Mouse (Mus musculus) right cerebral cortex, postnatal 25 days (tissue): ENCODE results near the gene Cdca8.
"Not testable (repeated sequence)": the region's sequence is repeated elsewhere in the genome, so short reads cannot be mapped to it uniquely, and the experiment has no call there.

Experiments
- DNase-seq: peaks from one replicate; pipeline ENCODE4 v3.0.0; 2022

The Cdca8 gene

GRCm38 (mm10) chr4:124939211-124939610, at the start of gene Cdca8:
Gene Cdca8 (minus strand): TSS chr4:124939311.
- not testable (repeated sequence) for DNase-seq

GRCm38 (mm10) chr4:124988382-124988781, 49.3 kb upstream of the Cdca8 start:
- DNase-seq, result no peak

GRCm38 (mm10) chr4:124987711-124988097, 48.6 kb upstream of the Cdca8 start:
- no peak for DNase-seq

- no peak for DNase-seq
Measured at GRCm38 (mm10) chr4:124986739-124987710, 47.9 kb upstream of the Cdca8 start.

GRCm38 (mm10) chr4:124985671-124986602, 46.8 kb upstream of the Cdca8 start, which contains the start of gene Rspo1:
Gene Rspo1 (plus strand): TSS chr4:124986430.
- no peak for DNase-seq

GRCm38 (mm10) chr4:124984871-124985670, 46.0 kb upstream of the Cdca8 start:
- peak; percentile 40 for DNase-seq

GRCm38 (mm10) chr4:124983893-124984526, 44.9 kb upstream of the Cdca8 start:
- no peak for DNase-seq

GRCm38 (mm10) chr4:124978201-124978600, 39.1 kb upstream of the Cdca8 start:
- no peak for DNase-seq

- DNase-seq, result no peak
Measured at GRCm38 (mm10) chr4:124973296-124973695, 34.2 kb upstream of the Cdca8 start.

GRCm38 (mm10) chr4:124972316-124972715, 33.2 kb upstream of the Cdca8 start:
- no peak for DNase-seq

GRCm38 (mm10) chr4:124971094-124971493, 32.0 kb upstream of the Cdca8 start:
- no peak for DNase-seq

GRCm38 (mm10) chr4:124970677-124971076, 31.6 kb upstream of the Cdca8 start:
- no peak for DNase-seq

GRCm38 (mm10) chr4:124970194-124970593, 31.1 kb upstream of the Cdca8 start:
- no peak for DNase-seq

- no peak for DNase-seq
Measured at GRCm38 (mm10) chr4:124969219-124969848, 30.2 kb upstream of the Cdca8 start.

- no peak for DNase-seq
Measured at GRCm38 (mm10) chr4:124968711-124969110, 29.6 kb upstream of the Cdca8 start.

- no peak for DNase-seq
Measured at GRCm38 (mm10) chr4:124964912-124965599, 25.9 kb upstream of the Cdca8 start.

- DNase-seq, result no peak
Measured at GRCm38 (mm10) chr4:124962576-124962975, 23.5 kb upstream of the Cdca8 start.

- DNase-seq, result no peak
Measured at GRCm38 (mm10) chr4:124960940-124961339, 21.8 kb upstream of the Cdca8 start.

- DNase-seq, result no peak
Measured at GRCm38 (mm10) chr4:124959062-124959461, 20.0 kb upstream of the Cdca8 start.

GRCm38 (mm10) chr4:124957284-124957683, 18.2 kb upstream of the Cdca8 start:
- DNase-seq, result no peak

- no peak for DNase-seq
Measured at GRCm38 (mm10) chr4:124953546-124953945, 14.4 kb upstream of the Cdca8 start.
